Mouse (Mus musculus) intestine, embryonic 16.5 days (tissue): Measurements from ENCODE around the gene Bcl2l11. TPM values are rescaled to one million over a fixed set of nuclear protein-coding genes. Genes with fewer than 3 reads are reported as not detected.

Experiments used
- ATAC-seq: fragments of 200-750 bp; cut with Nextera tagmentation; 2 replicates; pipeline ENCODE4 v1.8.0; 2017; ENCODE audit warnings: moderate TSS enrichment, moderate library complexity
- H3K27ac ChIP-seq: fragments of 300-500 bp; sonication (generic); 2 replicates; pipeline ENCODE4 v1.5.1; 2014; ENCODE audit warnings: mild to moderate bottlenecking, low read length
- H3K27me3 ChIP-seq: fragments of 300-500 bp; sonication (generic); replicated peaks from 2 replicates; pipeline ENCODE4 v1.6.1; 2014; ENCODE audit warnings: low read length, control low read depth, mixed read lengths; ENCODE audit not compliant: control insufficient read depth, insufficient read depth
- H3K36me3 ChIP-seq: fragments of 300-500 bp; sonication (generic); 2 replicates; pipeline ENCODE4 v1.6.1; 2014; ENCODE audit warnings: low read length, control low read depth; ENCODE audit not compliant: control insufficient read depth, insufficient read depth
- H3K4me1 ChIP-seq: fragments of 300-500 bp; sonication (generic); 2 replicates; pipeline ENCODE4 v1.6.1; 2014; ENCODE audit warnings: low read length, control low read depth, mixed read lengths; ENCODE audit not compliant: control insufficient read depth, insufficient read depth
- H3K4me2 ChIP-seq: fragments of 300-500 bp; sonication (generic); 2 replicates; pipeline ENCODE4 v1.6.1; 2014; ENCODE audit warnings: low read depth, low read length, control low read depth
- H3K4me3 ChIP-seq: fragments of 300-500 bp; sonication (generic); 2 replicates; pipeline ENCODE4 v1.5.1; 2014; ENCODE audit warnings: mild to moderate bottlenecking, low read length
- H3K9ac ChIP-seq: fragments of 300-500 bp; sonication (generic); 2 replicates; pipeline ENCODE4 v1.6.1; 2014; ENCODE audit warnings: low read depth, low read length
- H3K9me3 ChIP-seq: fragments of 300-500 bp; sonication (generic); 2 replicates; pipeline ENCODE4 v1.6.1; 2016; ENCODE audit warnings: low read length, control low read depth; ENCODE audit not compliant: control insufficient read depth
- WGBS: fragments of 180-500 bp; shearing (Covaris S2); extraction: QIAGEN DNeasy Blood & Tissue Kit; methylation state at CpG from one replicate; pipeline ENCODE4 v1.1.7; 2014; 5-methylcytosine and 5-hydroxymethylcytosine counted together
- polyA plus RNA-seq: library from polyadenylated mRNA; unstranded; fragments of >200 nt; fragmentation: Nextera tagmentation; extraction: Ambion mirVana; gene quantifications from 2 replicates; pipeline ENCODE4 v1.2.1, GENCODE M21; 2015

Gene Bcl2l11
- polyA plus RNA-seq, 1 experiment from 2014 or later = 10.6 TPM

- 83% methylated on average over 5 of the region's 5 CpGs for WGBS
Measured at GRCm38 (mm10) chr2:128132635-128133034, 6.8 kb downstream of the Bcl2l11 start.

DNA sequence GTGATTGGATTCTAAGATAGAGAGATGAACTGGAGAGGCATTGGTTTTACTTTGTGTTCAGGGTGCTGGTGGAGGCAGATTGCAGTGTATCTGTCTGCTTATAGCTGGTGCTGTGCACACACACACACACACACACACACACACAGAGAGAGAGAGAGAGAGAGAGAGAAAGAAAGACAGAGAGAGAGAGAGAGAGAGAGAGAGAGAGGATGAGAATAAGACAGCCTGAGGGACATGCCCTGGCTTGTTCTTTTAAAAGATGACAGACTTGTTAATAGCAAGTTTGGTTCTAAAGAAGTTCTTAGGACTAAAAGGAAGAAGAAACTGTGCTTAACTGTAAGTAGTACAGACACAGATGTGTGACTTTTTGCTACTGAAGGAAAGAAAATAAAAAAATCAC is 8.0 kb downstream of the Bcl2l11 start:
- Histone ChIP-seq H3K4me2 (no peak overlapping the region), H3K9me3 (no peaks in the 10 kb centered on the region), H3K4me3 (no peak overlapping the region), H3K4me1 (peaks cover 4% of the 10 kb centered on the region), H3K27me3 (no peaks in the 10 kb centered on the region), H3K36me3 (no peaks in the 10 kb centered on the region; the same call in none of the 2 replicates), H3K27ac (no peak overlapping the region), H3K9ac (no peak overlapping the region)
- ATAC-seq = no peak

More at GRCm38 (mm10) chr2:128132635-128133034, 6.8 kb downstream of the Bcl2l11 start:
- Histone ChIP-seq H3K27ac (no peak overlapping the region), H3K9ac (no peak overlapping the region), H3K4me3 (no peak overlapping the region), H3K27me3 (no peaks in the 10 kb centered on the region), H3K4me1 (peaks cover 8% of the 10 kb centered on the region), H3K9me3 (no peaks in the 10 kb centered on the region), H3K4me2 (no peak overlapping the region), H3K36me3 (no peaks in the 10 kb centered on the region; the same call in none of the 2 replicates)
- no peak for ATAC-seq

- H3K27me3 ChIP-seq = no peaks in the 10 kb centered on the region
- no peak overlapping the region for H3K4me3 ChIP-seq
- no peak for ATAC-seq
- H3K9me3 ChIP-seq = no peaks in the 10 kb centered on the region
- no peak overlapping the region for H3K4me2 ChIP-seq
- no peaks in the 10 kb centered on the region; the same call in none of the 2 replicates for H3K36me3 ChIP-seq
- no peak overlapping the region for H3K9ac ChIP-seq
- WGBS = 65% methylated on average over 5 of the region's 5 CpGs
- H3K27ac ChIP-seq = no peak overlapping the region
- H3K4me1 ChIP-seq = peaks cover 3% of the 10 kb centered on the region; the same call in 1 of the 2 replicates
Measured at GRCm38 (mm10) chr2:128134474-128134873, 8.6 kb downstream of the Bcl2l11 start.

DNA sequence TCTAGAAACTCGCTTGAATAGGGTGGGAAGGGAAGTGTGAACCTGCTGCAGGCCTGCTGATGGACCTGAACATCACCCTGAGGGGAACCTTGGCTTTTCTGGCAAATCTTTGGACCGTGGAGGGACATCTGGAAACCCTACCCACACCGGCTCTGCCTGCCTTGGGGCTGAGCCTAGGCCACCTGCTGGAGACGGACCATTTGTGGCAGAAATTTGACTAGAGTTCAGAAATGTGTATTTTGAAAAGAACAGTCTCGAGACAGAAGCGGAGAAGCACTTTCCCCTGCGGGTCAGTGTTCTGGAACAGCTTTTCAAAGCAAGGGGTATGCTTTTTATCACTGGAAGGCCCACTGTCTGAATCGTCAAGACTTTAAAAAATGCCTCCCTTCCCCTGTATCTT is 9.1 kb downstream of the Bcl2l11 start:
- WGBS = 69% methylated on average over 8 of the region's 8 CpGs
- Histone ChIP-seq H3K27ac (no peak overlapping the region), H3K4me1 (peaks cover 3% of the 10 kb centered on the region; the same call in 1 of the 2 replicates), H3K9me3 (no peaks in the 10 kb centered on the region), H3K4me2 (no peak overlapping the region), H3K4me3 (no peak overlapping the region), H3K27me3 (no peaks in the 10 kb centered on the region), H3K36me3 (no peaks in the 10 kb centered on the region; the same call in none of the 2 replicates), H3K9ac (no peak overlapping the region)
- ATAC-seq = no peak

DNA sequence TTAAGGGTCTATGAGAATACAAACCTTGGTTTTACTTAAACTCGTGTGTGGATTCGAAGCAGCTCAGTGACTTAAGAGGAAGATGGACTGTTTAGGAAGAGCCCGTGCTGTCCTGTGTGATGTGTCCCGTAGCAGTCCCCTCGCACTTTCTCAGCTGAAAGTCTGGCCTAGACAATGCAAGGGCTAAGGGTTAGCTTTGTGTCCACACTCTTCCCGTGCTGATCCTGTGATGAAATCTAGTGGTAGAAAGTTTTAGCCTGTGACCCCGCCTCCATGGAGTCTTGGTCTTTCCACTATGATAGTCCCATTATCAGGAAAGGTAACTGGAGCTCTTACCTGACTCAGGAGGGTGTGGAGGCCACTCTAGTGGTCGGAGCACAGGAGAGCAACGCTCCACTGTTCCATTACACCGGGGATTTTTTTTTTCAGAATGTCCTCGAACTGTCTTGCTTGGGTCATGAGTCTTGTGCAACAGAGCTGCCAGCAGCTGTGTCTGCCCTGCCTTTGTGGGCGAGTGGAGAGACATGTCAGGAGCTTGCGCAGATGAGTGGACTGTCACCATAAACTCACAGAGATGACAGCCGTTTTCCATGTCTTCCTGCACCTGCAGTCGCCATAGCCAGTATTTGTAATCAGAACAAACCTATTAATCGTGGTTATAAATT is 11.1 kb downstream of the Bcl2l11 start:
- Histone ChIP-seq H3K36me3 (no peaks in the 10 kb centered on the region), H3K9ac (no peak overlapping the region), H3K27me3 (no peaks in the 10 kb centered on the region), H3K4me3 (no peak overlapping the region), H3K4me1 (peaks cover 3% of the 10 kb centered on the region; the same call in 1 of the 2 replicates), H3K9me3 (no peaks in the 10 kb centered on the region), H3K4me2 (no peak overlapping the region), H3K27ac (no peak overlapping the region)
- ATAC-seq = peak; percentile 31; the same call in 1 of the 2 replicates
- WGBS = 79% methylated on average over 16 of the region's 16 CpGs

DNA sequence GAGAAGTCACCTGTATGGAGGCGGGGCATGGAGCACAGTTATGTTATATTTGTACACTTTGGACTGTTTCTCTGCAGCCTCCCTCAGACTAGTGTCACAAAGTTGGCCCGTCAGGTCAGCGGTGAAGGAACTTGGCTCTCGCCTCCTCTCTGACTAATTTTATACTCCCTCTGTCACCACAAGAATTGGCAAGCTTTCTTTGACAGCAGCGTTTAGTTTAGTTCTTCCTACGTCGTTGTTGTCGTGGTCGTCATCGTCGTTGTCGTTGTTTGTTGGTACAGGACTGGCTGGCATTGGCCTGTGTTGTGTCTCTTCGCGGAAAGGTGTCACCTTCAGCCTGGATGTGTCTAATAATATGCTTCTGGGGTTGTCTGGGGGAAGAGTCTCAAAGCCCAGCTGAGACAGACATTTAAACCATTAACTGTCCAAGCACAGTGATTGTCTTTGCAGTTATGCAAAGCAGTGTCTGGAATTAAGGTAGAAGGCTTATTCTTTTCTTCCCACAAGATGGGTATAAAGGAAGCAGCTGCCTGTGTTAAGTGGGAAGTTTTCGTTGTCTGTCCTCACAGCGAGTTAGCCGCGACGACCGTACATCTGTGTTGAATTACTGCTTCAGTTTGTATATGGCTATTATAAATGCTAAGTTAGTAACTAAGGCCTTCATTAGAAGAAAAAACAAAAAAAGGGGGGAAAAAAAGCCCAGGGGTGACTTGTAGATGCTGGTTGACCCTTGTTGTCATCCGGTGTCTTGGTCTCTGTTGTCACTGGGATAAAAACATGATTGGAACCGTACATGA is 11.8 kb downstream of the Bcl2l11 start:
- Histone ChIP-seq H3K9ac (no peak overlapping the region), H3K27ac (no peak overlapping the region), H3K36me3 (no peaks in the 10 kb centered on the region), H3K4me1 (peaks cover 3% of the 10 kb centered on the region; the same call in 1 of the 2 replicates), H3K27me3 (no peaks in the 10 kb centered on the region), H3K9me3 (no peaks in the 10 kb centered on the region), H3K4me3 (no peak overlapping the region), H3K4me2 (no peak overlapping the region)
- no peak for ATAC-seq
- 87% methylated on average over 22 of the region's 22 CpGs for WGBS

GRCm38 (mm10) chr2:128138924-128139323 is 13.1 kb downstream of the Bcl2l11 start:
- H3K9me3 ChIP-seq = no peaks in the 10 kb centered on the region
- no peak overlapping the region for H3K9ac ChIP-seq
- H3K4me2 ChIP-seq = no peak overlapping the region
- H3K4me3 ChIP-seq = no peak overlapping the region
- no peaks in the 10 kb centered on the region for H3K27me3 ChIP-seq
- H3K27ac ChIP-seq = no peak overlapping the region
- ATAC-seq = no peak
- peaks cover 3% of the 10 kb centered on the region; the same call in 1 of the 2 replicates for H3K4me1 ChIP-seq
- H3K36me3 ChIP-seq = no peaks in the 10 kb centered on the region
- 78% methylated on average over 8 of the region's 8 CpGs for WGBS

GRCm38 (mm10) chr2:128139781-128140180 is 13.9 kb downstream of the Bcl2l11 start:
- no peak for ATAC-seq

GRCm38 (mm10) chr2:128140183-128140582 is 14.3 kb downstream of the Bcl2l11 start:
- Histone ChIP-seq H3K4me1 (peaks cover 3% of the 10 kb centered on the region; the same call in 1 of the 2 replicates), H3K4me3 (no peak overlapping the region), H3K9ac (no peak overlapping the region), H3K4me2 (no peak overlapping the region), H3K27ac (no peak overlapping the region), H3K9me3 (no peaks in the 10 kb centered on the region), H3K36me3 (no peaks in the 10 kb centered on the region), H3K27me3 (no peaks in the 10 kb centered on the region)
- ATAC-seq = no peak
- 77% methylated on average over 3 of the region's 3 CpGs for WGBS

More at GRCm38 (mm10) chr2:128139781-128140180, 13.9 kb downstream of the Bcl2l11 start:
- WGBS = 71% methylated on average over 15 of the region's 15 CpGs
- Histone ChIP-seq H3K27me3 (no peaks in the 10 kb centered on the region), H3K36me3 (no peaks in the 10 kb centered on the region), H3K9me3 (no peaks in the 10 kb centered on the region), H3K4me3 (no peak overlapping the region), H3K4me2 (no peak overlapping the region), H3K4me1 (peaks cover 3% of the 10 kb centered on the region; the same call in 1 of the 2 replicates), H3K9ac (no peak overlapping the region), H3K27ac (no peak overlapping the region)
